Mouse (Mus musculus) lung, postnatal 25 days (tissue): ENCODE data around the gene Rxfp3.

Experiments
- DNase-seq: peaks from one replicate; pipeline ENCODE4 v3.0.0; 2022; ENCODE audit warnings: low spot score

The Rxfp3 gene

DNA sequence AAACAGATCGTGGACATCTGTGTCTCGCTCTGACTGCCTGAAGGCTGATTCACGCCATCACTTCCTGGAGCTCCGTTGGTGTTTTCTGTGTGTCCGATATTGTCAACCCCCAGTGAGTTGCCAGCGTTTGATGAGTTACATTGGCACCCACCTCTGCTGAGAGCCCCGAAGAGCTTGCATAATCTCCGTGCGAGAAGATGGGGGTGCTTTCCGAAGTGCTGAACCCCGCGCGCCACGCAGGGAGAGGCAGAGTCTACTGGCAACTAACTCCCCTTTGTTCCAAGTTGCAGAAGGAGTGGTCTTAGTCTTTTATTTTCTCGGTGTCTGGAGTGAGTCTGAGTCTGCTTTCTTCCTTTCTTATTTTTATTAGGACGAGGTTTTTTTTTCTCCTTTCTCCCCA is at the start of gene Rxfp3:
Gene Rxfp3 (minus strand): TSS at position 281 of the 400 bp plus-strand sequence.
- no peak for DNase-seq

- no peak for DNase-seq
These were observed 47.2 kb upstream of the Rxfp3 start for GRCm38 (mm10) chr15:11084993-11085365.

GRCm38 (mm10) chr15:11084241-11084992 is 46.6 kb upstream of the Rxfp3 start:
- no peak for DNase-seq

- no peak for DNase-seq
These were observed 45.9 kb upstream of the Rxfp3 start for GRCm38 (mm10) chr15:11083678-11084077.

DNA sequence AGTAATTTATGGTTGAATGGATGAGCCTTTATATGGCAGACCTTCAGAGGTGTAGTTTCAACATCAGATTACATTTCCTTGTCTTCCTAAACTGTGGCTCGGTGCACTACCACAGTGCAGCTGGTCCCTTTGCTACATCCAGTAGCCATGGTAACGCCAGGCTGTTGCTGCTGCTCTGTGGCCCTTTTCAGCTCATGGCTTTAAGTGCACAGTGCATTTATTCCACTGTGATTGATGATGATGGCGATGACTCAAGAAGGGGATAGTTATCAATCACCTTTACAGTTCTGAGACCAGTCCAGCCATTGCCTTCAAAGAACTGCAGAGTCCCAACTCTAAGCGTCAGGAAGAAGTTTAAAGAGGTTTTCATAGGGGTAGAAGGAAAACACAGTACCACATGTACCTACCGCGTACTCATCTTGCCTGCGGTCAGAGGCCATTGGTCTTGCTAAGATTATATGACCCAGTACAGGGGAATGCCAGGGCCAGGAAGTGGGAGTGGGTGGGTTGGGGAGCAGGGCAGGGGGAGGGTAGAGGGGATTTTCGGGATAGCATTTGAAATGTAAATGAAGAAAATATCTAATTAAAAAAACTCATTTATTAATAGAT is 45.3 kb upstream of the Rxfp3 start:
- no peak for DNase-seq

DNA sequence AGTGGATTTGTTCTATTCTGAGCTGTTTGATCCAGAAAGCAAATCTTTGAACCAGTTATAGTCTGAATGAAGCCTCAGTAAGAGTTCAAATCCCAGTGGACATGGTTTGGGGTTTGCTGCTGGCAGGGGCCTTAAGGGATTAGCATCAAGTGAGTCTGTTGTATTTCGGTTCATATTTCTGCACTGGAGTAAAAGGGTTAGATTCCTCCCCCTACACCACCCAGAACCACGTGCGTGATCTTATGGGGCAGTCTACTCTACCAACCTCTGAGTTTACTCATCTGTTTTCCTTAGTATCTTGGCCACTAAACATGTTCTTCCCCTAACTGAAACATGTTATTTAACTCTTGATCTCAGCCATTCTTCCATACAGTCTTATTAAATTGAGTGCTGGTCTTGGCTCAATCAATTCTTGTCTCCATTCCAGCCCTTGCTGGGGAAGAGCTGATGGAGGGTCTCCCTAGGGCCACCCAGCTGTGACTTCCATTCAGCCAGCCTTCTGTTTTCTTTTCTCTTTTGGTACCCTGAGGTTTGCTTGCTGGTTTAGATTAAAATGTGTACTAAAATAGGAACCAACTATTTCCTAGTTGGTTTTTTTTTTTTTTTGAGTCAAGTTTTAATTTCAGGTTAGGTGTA is 38.1 kb upstream of the Rxfp3 start:
- no peak for DNase-seq

- no peak for DNase-seq
These were observed 30.1 kb upstream of the Rxfp3 start for GRCm38 (mm10) chr15:11067891-11068290.

- no peak for DNase-seq
These were observed 28.5 kb upstream of the Rxfp3 start for GRCm38 (mm10) chr15:11066299-11066698.

DNA sequence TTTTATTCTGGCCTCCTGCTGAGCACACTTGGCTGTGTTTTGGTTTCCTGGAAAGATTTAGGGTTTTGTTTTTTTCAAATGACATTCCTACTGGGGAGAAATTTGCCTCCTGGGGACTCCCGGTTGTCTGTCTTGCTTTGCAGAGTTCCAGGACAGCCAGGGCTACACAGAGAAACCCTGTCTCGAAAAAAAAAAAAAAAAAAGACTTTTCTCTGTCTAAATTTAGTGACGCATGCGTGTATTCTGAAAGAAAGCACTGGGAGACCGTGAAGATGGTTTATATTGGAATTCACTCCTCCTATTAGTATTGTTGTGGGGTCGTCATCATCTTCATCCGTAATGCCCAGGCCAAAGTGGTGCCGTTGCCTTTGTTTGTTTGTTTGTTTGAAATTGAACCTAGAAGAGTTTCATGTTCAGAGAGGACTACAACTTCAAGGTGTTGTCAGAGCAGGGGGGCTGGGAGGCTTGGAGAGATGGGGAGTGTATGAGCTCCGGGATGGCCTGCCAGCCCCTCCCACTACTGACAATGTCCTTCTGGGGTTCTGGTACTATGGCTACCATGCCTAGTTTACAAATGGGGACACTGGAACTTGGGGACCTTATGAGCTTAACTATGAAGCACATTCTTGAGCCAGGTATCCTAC is 27.9 kb upstream of the Rxfp3 start:
- no peak for DNase-seq

- DNase-seq = peak; percentile 31
These were observed 27.0 kb upstream of the Rxfp3 start, which contains the start of gene Adamts12 for GRCm38 (mm10) chr15:11064558-11065411. Adamts12 (plus strand) TSS chr15:11064790.

- DNase-seq = peak; percentile 5
These were observed 26.4 kb upstream of the Rxfp3 start for GRCm38 (mm10) chr15:11064160-11064557.

DNA sequence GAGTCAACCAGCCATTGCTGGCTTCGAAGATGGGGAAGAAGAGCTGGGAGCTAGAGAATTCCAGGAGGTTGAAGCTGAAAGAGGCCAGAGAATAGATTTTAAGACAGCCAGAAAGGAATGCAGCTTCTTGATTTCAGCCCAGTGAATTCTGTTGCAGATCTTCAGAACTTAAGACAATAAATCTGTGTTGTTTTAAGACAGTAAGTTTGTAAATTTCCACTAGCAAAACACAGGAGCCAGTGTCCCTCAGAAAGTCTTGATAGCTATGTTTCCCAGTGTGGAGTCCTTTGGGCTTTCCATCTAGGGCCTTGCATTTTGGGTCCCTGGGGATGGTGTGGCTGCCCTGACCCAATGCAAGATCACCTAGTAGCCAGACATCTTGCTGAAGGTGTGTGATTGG is 25.1 kb upstream of the Rxfp3 start:
- DNase-seq = no peak

DNA sequence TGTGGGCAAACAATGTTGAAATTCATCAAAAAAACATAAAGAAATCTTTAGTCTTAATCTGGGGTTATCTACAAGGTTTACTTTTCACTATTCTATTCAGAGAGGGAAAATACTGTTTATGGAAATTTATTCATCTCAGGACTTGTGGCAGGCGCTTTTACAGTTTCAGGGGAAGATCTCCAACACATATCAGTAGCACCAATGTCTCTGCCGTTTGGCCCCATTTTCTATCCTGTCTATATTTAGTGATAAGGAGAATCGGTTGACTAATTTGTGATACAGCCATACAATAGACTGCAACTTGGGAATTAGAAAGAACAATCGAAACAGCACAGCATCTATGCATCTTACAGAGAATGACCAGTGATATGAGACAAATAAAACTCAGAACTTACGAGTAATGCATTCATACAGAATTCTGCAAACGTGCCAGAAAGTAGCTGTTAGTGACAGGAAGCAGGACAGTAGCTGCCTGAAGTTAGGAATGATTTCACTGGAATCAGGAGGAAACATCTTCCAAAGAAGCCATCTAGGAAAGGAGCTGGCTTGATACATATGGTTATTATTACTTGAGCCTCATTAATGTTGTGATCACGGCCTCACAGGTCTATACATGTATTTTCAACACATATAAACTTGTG is 16.8 kb upstream of the Rxfp3 start:
- no peak for DNase-seq

- DNase-seq = no peak
These were observed 16.1 kb upstream of the Rxfp3 start for GRCm38 (mm10) chr15:11053678-11054439.

DNA sequence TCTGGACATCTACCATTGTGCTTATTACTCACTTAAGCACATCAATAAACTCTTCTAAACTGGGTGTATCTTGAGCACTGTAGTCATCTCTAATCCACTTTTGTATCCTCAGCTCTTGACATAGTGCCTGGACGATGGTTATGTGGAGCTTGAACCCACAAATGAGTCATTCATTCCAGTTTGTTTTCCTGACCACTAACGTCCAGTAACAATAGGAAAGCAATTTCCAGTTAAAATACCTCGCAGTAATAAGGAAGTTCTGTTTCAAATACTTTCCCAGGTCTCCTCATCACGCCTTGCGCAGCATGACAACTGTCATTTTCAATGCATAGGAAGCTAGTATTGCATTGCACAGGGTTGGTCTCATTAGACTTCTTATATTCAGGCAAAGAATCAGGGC is 5.0 kb upstream of the Rxfp3 start:
- DNase-seq = no peak

GRCm38 (mm10) chr15:11041229-11041628 is 3.4 kb upstream of the Rxfp3 start:
- DNase-seq = no peak

DNA sequence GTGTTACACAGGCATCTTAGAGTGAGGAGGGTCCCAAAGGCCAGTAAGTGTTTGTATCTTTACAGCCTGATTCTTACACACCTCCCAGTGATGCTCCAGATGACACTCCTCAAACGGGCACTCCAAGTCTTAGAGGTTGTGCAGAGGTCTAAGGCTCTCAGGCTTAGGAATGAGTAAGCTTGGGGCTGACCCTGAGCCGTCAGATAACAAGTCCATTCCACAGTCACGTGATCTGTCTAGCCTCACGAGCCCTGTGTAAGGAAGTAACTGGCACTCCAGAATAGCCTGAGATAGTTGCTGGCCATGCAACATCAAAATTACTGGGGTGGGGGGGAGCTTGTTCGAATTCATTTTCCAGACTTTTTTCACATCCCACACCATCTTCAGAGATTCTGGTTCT is 2.3 kb upstream of the Rxfp3 start:
- DNase-seq = no peak

GRCm38 (mm10) chr15:11038476-11038875 is 685 bp upstream of the Rxfp3 start:
- peak; percentile 21 for DNase-seq

DNA sequence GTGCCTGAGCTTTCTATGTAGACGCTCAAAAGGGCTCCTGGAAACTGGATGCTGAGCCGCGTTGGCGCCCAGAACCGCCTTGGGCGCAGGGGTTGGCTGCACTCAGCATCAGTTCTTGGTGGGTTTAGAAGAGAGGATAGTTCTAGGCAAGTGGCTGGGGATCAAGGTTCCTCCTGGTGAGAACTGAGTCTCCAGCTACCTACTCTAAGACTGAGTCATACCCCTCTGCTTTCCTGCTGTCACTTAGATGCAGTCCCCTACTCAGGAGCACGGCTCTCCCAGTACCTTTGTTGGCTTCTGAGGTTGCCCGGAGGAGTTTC is 455 bp downstream of the Rxfp3 start:
- DNase-seq = no peak

DNA sequence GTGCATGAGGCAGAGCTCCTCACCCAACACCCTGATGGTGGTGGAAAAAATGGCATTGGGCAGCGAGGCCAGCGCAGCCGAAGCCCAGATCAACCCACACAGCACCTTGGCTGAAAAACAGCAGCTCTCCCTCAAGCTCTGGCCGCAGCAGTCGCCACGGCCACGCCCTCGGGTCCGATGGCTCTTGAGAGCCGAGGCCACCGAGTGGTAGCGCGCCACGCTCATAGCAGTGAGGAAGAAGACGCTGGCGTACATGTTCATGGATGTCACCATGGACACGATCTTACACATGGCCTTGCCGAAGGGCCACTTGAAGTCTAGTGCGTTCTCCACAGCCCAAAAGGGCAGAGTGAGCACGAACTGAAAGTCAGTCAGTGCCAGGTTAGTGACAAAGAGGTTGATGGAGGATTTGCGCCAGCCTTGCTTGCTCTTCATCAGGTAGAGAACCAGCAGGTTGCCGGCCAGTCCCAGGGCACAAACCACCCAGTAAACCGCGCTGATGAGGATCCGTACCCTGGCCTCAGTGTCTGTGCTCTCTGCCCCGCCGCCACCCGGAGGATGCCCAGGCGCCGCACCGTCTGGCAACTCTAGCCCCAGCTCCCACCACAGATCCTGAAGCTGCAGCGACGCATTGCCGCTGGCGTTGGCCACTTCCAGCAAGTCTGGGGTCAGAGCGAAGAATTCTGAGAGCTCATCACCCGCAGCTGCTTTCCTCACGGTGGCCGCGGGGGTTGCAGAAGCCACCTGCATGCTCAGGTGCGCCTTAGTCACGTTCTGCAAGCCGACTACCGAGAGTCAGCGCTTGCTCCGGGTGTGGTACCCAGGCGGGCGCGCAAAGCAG is 1.0 kb downstream of the Rxfp3 start:
- no peak for DNase-seq
